Mouse (Mus musculus): ENCODE data around the gene Gtse1.

- TF ChIP-seq CTCF (IDR thresholded peaks at IDR 0.05; ENCODE audit: extremely low read depth, insufficient read depth, low read length) (no peak), POLR2A (IDR thresholded peaks at IDR 0.05; ENCODE audit: extremely low read depth, insufficient read depth, low read length) (peak; percentile 83)
Measured at GRCm38 (mm10) chr15:85831954-85832590, 27.5 kb upstream of the Gtse1 start, which contains the start of gene Ttc38.
